Mouse (Mus musculus): ENCODE data around the gene Klhl10.

DNA sequence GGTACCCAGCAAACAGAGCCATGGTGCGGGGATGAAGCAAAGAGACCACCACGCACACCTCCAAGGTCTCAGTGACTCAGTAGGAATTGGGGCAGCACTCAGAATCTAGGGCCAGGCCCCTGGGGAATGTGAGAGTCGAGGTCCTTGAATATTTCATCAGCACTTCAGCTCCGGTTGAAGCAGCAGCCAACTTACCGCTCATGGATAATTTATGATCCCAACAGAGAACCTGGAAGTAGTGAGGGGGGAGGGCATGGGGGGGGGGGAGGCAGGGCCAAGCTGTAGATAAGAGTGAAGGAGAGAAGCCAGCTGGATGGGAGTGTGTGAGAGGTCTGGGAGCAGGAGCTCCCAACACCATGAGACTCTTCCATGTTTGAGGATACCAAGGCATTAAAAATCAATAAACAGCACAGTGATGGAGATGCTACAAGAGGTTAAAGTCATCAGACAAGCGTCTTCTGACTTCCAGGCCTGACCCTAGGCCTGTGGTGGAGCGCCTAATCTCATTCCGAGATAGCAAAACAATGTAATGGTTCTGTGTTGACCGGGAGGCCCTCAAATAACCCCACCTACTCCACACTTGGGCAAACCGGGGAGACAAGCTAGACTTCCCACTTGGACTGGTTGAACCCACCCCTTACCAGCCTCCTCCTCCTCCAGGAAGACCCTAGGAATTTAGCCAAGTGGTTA is 38.1 kb upstream of the Klhl10 start:
- TF ChIP-seq CTCF (IDR thresholded peaks at IDR 0.05; ENCODE audit: low read depth) (no peak), EP300 (optimal IDR thresholded peaks at IDR 0.05) (no peak)
